Mouse (Mus musculus): ENCODE data around the gene Mrps36. TPM values are rescaled to one million over a fixed set of nuclear protein-coding genes. Genes with fewer than 3 reads are reported as not detected.

Gene Mrps36
- polyA plus RNA-seq, 1 experiment from 2014 or later = 122 TPM

GRCm38 (mm10) chr13:100728086-100728485 lies 16.4 kb downstream of the Mrps36 start:
- Histone ChIP-seq H3K9ac (replicated peaks; ENCODE audit: low read depth) (no peak overlapping the region), H3K4me3 (ENCODE audit: low read depth, low read length) (no peak overlapping the region), H3K4me1 (ENCODE audit: insufficient read depth, low read depth, low read length) (no peaks in the 10 kb centered on the region), H3K9me3 (ENCODE audit: low read length) (no peaks in the 10 kb centered on the region), H3K27ac (ENCODE audit: low read length) (no peak overlapping the region), H3K27me3 (replicated peaks; ENCODE audit: insufficient read depth, low read length) (no peaks in the 10 kb centered on the region), H3K36me3 (ENCODE audit: insufficient read depth, low read length) (no peaks in the 10 kb centered on the region), H3K4me2 (replicated peaks; ENCODE audit: low read depth, low read length) (no peak overlapping the region)
- 91% methylated on average over 5 of the region's 5 CpGs for WGBS
- no peak for DNase-seq (ENCODE audit: low spot score)
- no peak for ATAC-seq
- no peak for TF ChIP-seq CTCF (IDR thresholded peaks at IDR 0.05)
- TF ChIP-seq EP300 (IDR thresholded peaks at IDR 0.05) = no peak

- H3K9ac ChIP-seq (replicated peaks; ENCODE audit: low read depth) = no peak overlapping the region
- 87% methylated on average over 10 of the region's 10 CpGs for WGBS
- no peak for DNase-seq (ENCODE audit: low spot score)
- no peak for ATAC-seq
- H3K4me3 ChIP-seq (ENCODE audit: low read depth, low read length) = no peak overlapping the region
- H3K4me1 ChIP-seq (ENCODE audit: insufficient read depth, low read depth, low read length) = no peaks in the 10 kb centered on the region
- H3K36me3 ChIP-seq (ENCODE audit: insufficient read depth, low read length) = peaks cover 6% of the 10 kb centered on the region; the same call in 1 of the 2 replicates
- no peaks in the 10 kb centered on the region for H3K9me3 ChIP-seq (ENCODE audit: low read length)
- TF ChIP-seq CTCF (IDR thresholded peaks at IDR 0.05) (no peak), EP300 (IDR thresholded peaks at IDR 0.05) (no peak)
- H3K27ac ChIP-seq (ENCODE audit: low read length) = no peak overlapping the region
- H3K4me2 ChIP-seq (replicated peaks; ENCODE audit: low read depth, low read length) = no peak overlapping the region
- H3K27me3 ChIP-seq (replicated peaks; ENCODE audit: insufficient read depth, low read length) = no peaks in the 10 kb centered on the region
These were observed 19.3 kb downstream of the Mrps36 start for GRCm38 (mm10) chr13:100725194-100725593.

- Histone ChIP-seq H3K27me3 (replicated peaks; ENCODE audit: insufficient read depth, low read length) (no peaks in the 10 kb centered on the region), H3K9me3 (ENCODE audit: low read length) (no peaks in the 10 kb centered on the region), H3K4me2 (replicated peaks; ENCODE audit: low read depth, low read length) (no peak overlapping the region), H3K36me3 (ENCODE audit: insufficient read depth, low read length) (peaks cover 6% of the 10 kb centered on the region; the same call in 1 of the 2 replicates), H3K4me3 (ENCODE audit: low read depth, low read length) (no peak overlapping the region), H3K4me1 (ENCODE audit: insufficient read depth, low read depth, low read length) (no peaks in the 10 kb centered on the region), H3K27ac (ENCODE audit: low read length) (no peak overlapping the region), H3K9ac (replicated peaks; ENCODE audit: low read depth) (no peak overlapping the region)
- TF ChIP-seq CTCF (IDR thresholded peaks at IDR 0.05) (no peak), EP300 (IDR thresholded peaks at IDR 0.05) (no peak)
- 65% methylated on average over 7 of the region's 7 CpGs for WGBS
- ATAC-seq (no peak), DNase-seq (ENCODE audit: low spot score) (no peak)
These were observed 20.3 kb downstream of the Mrps36 start for GRCm38 (mm10) chr13:100724051-100724754.

GRCm38 (mm10) chr13:100721656-100722055 lies 22.8 kb downstream of the Mrps36 start:
- no peaks in the 10 kb centered on the region for H3K9me3 ChIP-seq (ENCODE audit: low read length)
- no peaks in the 10 kb centered on the region for H3K27me3 ChIP-seq (replicated peaks; ENCODE audit: insufficient read depth, low read length)
- H3K4me1 ChIP-seq (ENCODE audit: insufficient read depth, low read depth, low read length) = no peaks in the 10 kb centered on the region
- H3K27ac ChIP-seq (ENCODE audit: low read length) = no peak overlapping the region
- no peak overlapping the region for H3K4me2 ChIP-seq (replicated peaks; ENCODE audit: low read depth, low read length)
- ATAC-seq = no peak
- H3K36me3 ChIP-seq (ENCODE audit: insufficient read depth, low read length) = peaks cover 12% of the 10 kb centered on the region; the same call in 1 of the 2 replicates
- no peak overlapping the region for H3K9ac ChIP-seq (replicated peaks; ENCODE audit: low read depth)
- WGBS = 86% methylated on average over 5 of the region's 5 CpGs
- DNase-seq (ENCODE audit: low spot score) = no peak
- TF ChIP-seq EP300 (IDR thresholded peaks at IDR 0.05) = no peak
- no peak for TF ChIP-seq CTCF (IDR thresholded peaks at IDR 0.05)
- no peak overlapping the region for H3K4me3 ChIP-seq (ENCODE audit: low read depth, low read length)

GRCm38 (mm10) chr13:100715467-100715866 lies 29.0 kb downstream of the Mrps36 start:
- H3K27ac ChIP-seq (ENCODE audit: low read length) = no peak overlapping the region
- no peak overlapping the region for H3K9ac ChIP-seq (replicated peaks; ENCODE audit: low read depth)
- TF ChIP-seq CTCF (IDR thresholded peaks at IDR 0.05) = no peak
- TF ChIP-seq EP300 (IDR thresholded peaks at IDR 0.05) = no peak
- peaks cover 25% of the 10 kb centered on the region; the same call in 1 of the 2 replicates for H3K36me3 ChIP-seq (ENCODE audit: insufficient read depth, low read length)
- DNase-seq (ENCODE audit: low spot score) = no peak
- ATAC-seq = no peak
- H3K4me1 ChIP-seq (ENCODE audit: insufficient read depth, low read depth, low read length) = no peaks in the 10 kb centered on the region
- no peaks in the 10 kb centered on the region for H3K9me3 ChIP-seq (ENCODE audit: low read length)
- WGBS = 91% methylated on average over 6 of the region's 6 CpGs
- no peak overlapping the region for H3K4me2 ChIP-seq (replicated peaks; ENCODE audit: low read depth, low read length)
- H3K27me3 ChIP-seq (replicated peaks; ENCODE audit: insufficient read depth, low read length) = no peaks in the 10 kb centered on the region
- H3K4me3 ChIP-seq (ENCODE audit: low read depth, low read length) = no peak overlapping the region

- no peak for DNase-seq (ENCODE audit: low spot score)
- Histone ChIP-seq H3K27me3 (replicated peaks; ENCODE audit: insufficient read depth, low read length) (no peaks in the 10 kb centered on the region), H3K27ac (ENCODE audit: low read length) (no peak overlapping the region), H3K4me2 (replicated peaks; ENCODE audit: low read depth, low read length) (no peak overlapping the region), H3K36me3 (ENCODE audit: insufficient read depth, low read length) (peaks cover 60% of the 10 kb centered on the region; the same call in 1 of the 2 replicates), H3K4me1 (ENCODE audit: insufficient read depth, low read depth, low read length) (no peaks in the 10 kb centered on the region), H3K9ac (replicated peaks; ENCODE audit: low read depth) (no peak overlapping the region), H3K9me3 (ENCODE audit: low read length) (no peaks in the 10 kb centered on the region), H3K4me3 (ENCODE audit: low read depth, low read length) (no peak overlapping the region)
- no peak for ATAC-seq
- WGBS = 95% methylated on average over 7 of the region's 7 CpGs
- TF ChIP-seq CTCF (IDR thresholded peaks at IDR 0.05) (no peak), EP300 (IDR thresholded peaks at IDR 0.05) (no peak)
These were observed 38.3 kb downstream of the Mrps36 start for GRCm38 (mm10) chr13:100706206-100706605.
